Mouse (Mus musculus) left cerebral cortex, adult 11 months (tissue): ENCODE measurements around the gene Smco2.
A peak's percentile ranks its signal among the peaks of the same experiment; 100 is the strongest.

Source experiments
- DNase-seq: peaks from one replicate; pipeline ENCODE4 v3.0.0; 2022; ENCODE audit warnings: low spot score

Smco2 gene

GRCm38 (mm10) chr6:146850050-146850449, at the start of gene Smco2:
Gene Smco2 (plus strand): TSS chr6:146850104.
- DNase-seq, result no peak

DNA sequence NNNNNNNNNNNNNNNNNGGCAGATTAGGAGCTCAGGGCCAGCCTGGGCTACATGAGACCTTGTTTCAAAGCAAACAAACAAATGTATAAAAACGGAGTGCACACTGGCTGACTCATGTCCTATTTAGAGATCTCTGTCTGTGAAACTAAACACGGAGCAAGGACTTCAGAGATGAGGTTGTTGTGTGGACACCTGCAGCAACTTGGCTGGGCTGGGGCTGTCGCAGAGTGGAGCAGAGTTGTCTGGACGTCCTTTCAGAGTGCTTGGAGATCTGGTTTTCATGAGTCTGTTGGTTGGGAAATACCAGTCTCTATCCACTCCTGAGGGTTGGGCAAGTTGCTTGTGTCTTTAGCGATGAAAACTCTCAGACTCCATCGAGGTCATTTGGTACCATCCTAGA, 39.9 kb upstream of the Smco2 start:
- no peak for DNase-seq

DNA sequence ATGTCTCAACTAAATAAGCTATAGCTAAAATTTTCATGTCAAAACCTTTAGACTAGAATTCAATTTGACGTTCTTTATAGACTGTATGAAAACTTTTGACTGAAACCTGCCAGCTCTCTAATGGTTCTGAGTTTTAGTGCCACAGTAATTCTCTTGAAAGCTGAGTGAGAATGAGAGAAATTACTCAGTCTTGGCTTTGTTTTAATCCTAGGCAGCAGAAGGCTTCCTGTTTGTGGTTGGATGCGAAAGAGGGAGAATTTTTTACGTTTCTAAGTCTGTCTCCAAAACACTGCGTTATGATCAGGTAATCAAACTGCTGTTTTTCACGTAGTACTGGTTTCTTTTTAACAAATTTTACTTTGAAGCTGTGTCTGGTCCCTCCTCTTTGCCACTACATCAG, 36.9 kb upstream of the Smco2 start:
- DNase-seq, result no peak

DNA sequence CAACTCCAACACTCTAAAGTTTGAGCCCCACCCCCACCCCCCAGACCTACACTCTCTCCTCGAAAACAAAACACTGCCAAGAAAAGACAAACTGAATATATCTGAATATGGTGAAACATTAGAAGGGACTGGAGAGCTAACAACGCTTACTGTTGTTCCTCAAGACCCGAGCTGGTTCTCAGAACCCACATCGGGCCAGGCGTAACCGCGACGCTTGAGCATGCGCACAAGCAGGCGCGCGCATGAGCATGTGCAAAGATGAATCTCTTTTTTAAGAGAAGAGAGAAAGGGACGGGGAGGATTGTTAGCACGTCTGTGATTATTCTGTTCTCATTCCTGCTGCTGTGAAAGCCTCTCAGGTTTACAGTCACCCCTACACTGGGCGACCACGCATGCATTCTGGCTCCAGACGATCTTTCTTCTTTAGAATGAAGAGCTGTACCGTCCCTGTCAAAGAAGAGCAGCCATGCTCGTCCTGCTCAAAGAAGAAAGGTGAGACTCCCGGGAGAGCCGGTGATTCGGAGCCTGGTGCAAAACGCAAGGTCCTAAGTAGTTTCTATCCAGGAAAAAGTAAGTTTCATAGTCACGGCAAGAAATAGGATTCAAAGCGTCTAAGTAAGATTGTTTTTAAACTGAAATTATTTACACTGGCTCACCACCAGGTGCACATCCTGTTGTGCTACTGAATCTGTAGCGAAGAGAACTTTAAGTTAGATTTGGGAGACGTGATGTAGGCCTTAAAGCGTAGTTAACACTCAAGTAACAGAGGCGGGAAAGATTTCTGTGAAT, 29.5 kb upstream of the Smco2 start:
- DNase-seq, result no peak

GRCm38 (mm10) chr6:146821958-146822357, 27.9 kb upstream of the Smco2 start:
- DNase-seq, result no peak

- DNase-seq, result peak; percentile 35
Measured at GRCm38 (mm10) chr6:146824727-146825486, 25.0 kb upstream of the Smco2 start.

DNA sequence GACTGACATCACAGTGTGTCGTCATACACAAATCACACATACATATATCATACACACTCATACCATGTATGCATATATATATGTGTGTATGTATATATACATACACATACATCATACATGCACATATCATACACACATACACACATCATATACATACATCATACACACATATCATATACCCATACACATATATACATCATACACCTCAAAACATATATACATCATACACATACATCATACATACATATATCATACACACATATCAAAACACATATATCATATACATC, 24.5 kb upstream of the Smco2 start:
- no peak for DNase-seq

DNA sequence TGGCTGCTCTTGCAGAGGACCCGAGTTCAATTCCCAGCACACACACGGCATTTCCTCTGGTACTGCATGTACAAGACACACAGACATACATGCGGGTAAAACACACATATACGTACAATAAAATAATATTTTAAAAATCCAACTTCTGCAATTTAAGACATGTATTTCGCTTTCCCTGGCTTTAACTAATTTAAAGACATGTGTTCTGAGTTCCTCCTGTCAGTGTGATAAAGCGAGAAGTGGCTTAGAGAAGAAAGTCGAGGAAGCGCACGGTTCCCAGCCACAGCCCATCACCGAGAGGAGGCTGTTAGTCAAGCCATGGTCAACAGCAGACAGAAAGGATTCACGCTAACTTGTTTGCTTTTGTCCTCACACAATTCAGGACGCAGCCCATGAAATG, 18.6 kb upstream of the Smco2 start:
- DNase-seq, result no peak

DNA sequence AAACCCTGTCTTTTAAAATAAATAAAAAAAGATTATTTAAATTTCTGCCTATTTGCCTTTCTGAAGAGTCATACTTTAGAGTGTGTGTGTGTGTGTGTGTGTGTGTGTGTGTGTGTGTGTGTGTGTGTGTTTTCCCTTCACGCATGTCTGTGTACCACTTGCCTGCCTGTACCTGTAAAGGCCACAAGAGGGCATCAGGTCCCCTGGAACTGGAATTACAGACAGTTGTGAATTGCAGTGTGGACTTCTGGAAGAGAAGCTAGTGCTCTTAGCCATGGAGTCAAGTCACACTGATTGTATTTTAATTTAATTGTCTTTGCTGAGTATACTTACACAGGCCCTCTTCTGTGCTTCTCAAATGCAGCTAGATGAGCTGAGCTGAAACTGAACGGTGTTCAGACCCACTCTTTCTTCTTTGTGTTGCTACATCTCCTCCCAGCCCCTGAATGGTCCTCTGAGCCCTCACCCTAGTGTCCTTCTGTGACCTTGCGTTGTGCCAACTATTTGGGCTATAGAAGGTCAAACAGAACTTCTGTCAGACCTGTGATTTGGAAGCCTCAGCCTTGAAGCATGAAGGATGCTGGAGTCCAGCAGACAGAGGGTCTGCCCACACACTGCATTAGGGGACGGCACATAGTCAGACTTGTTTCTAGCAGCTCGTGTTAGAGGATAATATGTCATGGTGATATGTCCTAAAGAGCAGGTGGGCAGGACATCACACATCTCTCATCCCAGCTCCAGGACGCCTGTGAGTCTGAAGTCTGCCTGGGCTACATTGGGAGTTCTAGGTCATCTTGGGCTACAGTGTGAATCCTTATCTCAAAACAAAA, 16.2 kb upstream of the Smco2 start:
- peak; percentile 32 for DNase-seq

DNA sequence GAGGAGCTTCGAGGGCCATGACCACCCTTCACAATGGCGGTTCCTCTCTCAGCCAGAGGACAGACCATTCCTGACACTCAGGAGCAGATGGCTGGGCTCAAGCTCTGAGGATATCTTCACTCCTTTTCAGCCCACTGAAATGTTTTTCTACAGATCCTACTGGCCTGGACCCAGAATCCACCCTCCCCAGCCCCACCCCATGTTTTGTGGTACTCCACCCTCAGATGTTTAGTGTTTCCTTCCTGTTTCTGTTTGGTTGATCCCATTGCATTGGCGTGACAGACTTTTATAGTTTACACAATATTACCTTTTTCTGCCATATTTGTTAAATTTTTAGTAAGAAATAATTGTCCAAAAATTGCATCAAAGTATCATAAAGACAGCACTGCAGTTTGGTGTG, 15.6 kb upstream of the Smco2 start:
- DNase-seq, result no peak

GRCm38 (mm10) chr6:146835784-146836183, 14.1 kb upstream of the Smco2 start:
- no peak for DNase-seq

DNA sequence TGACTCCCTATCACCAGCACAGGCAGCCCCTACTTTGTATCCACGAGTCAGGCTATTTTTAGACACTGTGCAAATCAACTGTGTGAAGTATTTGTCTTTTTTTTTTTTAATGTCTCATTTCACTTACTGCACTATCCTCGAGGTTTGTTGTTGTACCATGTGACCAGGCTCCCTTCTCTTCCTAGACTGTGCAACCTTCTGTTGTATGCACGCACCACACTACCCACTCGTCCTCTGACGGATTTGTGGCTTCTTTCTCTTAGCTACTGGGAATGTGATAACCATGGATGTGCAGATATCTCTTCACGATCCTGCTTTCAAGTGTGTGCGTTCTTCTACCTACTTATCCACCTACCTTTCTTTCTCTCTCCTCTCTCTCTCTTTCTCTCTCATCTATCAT, 12.6 kb upstream of the Smco2 start:
- DNase-seq, result no peak

GRCm38 (mm10) chr6:146838366-146838765, 11.5 kb upstream of the Smco2 start:
- DNase-seq, result no peak

GRCm38 (mm10) chr6:146838863-146839262, 11.0 kb upstream of the Smco2 start:
- no peak for DNase-seq

DNA sequence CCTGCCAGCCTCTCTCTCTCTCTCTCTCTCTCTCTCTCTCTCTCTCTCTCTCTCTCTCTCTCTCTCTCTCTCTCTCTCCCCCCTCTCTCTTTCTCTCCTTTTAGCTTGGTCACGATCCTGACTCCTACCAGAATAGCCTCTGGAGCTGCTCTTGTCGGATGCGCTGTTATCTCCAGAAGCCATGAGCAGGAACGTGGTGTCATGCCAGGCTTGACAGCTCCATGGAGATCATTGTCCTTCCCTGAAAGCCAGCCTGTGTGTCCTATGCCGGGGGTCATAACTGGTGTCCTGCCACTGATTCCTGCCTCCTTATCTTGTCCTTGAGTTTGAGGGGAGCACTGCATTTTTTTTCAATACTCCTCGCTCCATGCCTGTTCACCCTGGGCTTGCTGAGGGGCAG, 5.0 kb upstream of the Smco2 start:
- DNase-seq, result no peak

DNA sequence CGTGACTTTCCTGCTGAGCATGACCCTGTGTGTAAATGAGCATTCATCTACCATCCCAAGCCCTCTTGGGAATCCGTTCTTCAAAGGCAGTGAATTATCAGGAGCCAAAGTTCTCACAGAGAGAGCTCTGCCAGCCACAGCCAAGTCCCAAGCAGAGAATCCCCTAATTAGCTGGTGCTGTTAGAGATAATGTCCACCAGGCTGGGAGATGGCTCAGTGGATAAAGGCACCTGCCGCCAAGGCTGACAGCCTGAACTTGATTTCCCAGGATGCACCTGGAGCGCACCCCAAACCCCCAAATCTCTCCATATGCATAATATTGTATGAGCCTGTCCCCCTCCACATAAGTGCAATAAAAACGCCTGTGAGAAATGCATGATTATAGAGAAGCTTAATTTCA, 4.6 kb upstream of the Smco2 start:
- no peak for DNase-seq

GRCm38 (mm10) chr6:146845961-146846750, 3.7 kb upstream of the Smco2 start:
- DNase-seq, result no peak

GRCm38 (mm10) chr6:146847402-146847801, 2.5 kb upstream of the Smco2 start:
- DNase-seq, result no peak

DNA sequence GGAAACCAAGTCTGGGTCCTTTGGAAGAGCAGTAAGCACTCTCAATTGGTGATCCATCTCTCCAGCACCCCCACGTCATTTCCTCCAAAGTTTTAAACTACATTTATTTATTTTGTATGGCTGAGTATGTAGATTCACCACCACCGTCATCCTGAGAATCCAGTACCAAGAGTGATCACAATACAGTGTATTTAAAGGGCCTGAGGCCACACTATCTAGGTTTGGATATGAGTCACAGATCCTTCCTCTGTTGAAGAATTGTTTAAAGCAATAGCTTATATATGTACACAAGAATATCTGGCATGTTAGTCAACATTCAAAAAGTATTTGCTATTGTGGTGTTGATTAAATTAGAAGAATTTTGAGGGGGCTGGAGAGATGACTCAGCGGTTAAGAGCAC, 1.6 kb upstream of the Smco2 start:
- no peak for DNase-seq

GRCm38 (mm10) chr6:146851916-146852315, 2.0 kb downstream of the Smco2 start:
- no peak for DNase-seq

GRCm38 (mm10) chr6:146852739-146853138, 2.8 kb downstream of the Smco2 start:
- DNase-seq, result no peak

- no peak for DNase-seq
Measured at GRCm38 (mm10) chr6:146855185-146855584, 5.3 kb downstream of the Smco2 start.
